Mouse (Mus musculus): Measurements from ENCODE around the gene Plvap.

DNA sequence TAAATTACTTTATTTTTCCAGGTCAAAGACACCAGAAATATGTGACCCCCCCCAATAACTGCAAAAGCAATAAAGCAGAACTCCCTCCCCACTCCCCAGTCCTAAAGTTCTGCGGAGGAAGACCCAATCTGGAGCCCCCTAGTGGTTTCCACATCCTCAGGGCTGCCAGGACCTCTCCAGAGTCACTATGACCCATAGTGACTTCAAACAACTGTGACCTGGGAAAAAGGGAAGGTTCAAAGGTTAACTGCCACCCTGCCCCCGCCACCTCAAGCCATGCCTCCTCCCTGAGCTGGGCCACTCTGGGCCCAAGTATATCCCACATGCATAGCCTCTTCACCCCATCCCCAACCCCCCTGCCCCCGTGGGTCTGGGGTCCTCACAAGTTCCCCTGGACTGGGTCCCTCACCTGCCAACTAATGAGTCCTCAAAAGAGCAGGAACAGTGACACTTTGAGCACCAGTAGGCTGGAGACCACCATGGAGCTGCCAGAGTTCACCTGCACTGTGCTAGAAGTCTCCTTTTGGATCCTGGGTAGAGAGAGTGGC lies 22.8 kb upstream of the Plvap start:
- TF ChIP-seq CTCF (IDR thresholded peaks at IDR 0.05): peak; percentile 34
- TF ChIP-seq EP300 (IDR thresholded peaks at IDR 0.05; ENCODE audit: insufficient read depth, low read depth, low read length): no peak
